10 mouse cellular contexts compared by ENCODE assay signal in genomic region chr6:63964735-63965134, GRCm38 (mm10).
DNase-seq lines count a peak whose midpoint lies in the region; ATAC-seq lines count a peak whose summit lies in the region.
"Had no signal": no experiment of that assay in that cellular context is flagged by ENCODE, and none has a peak within 500 bp of the region (broad histone marks: within the 10 kb centered on the region; RNA-seq: fewer than 3 reads in every experiment).

No protein-coding gene starts in this region.

- no peaks in the 10 kb centered on the region for H3K4me1 ChIP-seq in forebrain, embryonic 15.5 days
- H3K4me1 ChIP-seq in forebrain, embryonic 10.5 days, result no peaks in the 10 kb centered on the region
- peaks cover 13% of the 10 kb centered on the region for H3K4me1 ChIP-seq in midbrain, embryonic 16.5 days (ENCODE audit: control insufficient read depth, insufficient read depth, low read length)
- peaks cover 11% of the 10 kb centered on the region; the same call in 1 of the 2 replicates for H3K4me1 ChIP-seq in midbrain, embryonic 13.5 days (replicated peaks)
- peaks cover 14% of the 10 kb centered on the region for H3K4me1 ChIP-seq in neural tube, embryonic 12.5 days

- H3K9me3 ChIP-seq in forebrain, embryonic 15.5 days, result no peaks in the 10 kb centered on the region
- no peaks in the 10 kb centered on the region for H3K9me3 ChIP-seq in forebrain, embryonic 10.5 days
- H3K9me3 ChIP-seq in midbrain, embryonic 16.5 days (replicated peaks; ENCODE audit: control insufficient read depth, low read length, poor library complexity, severe bottlenecking), result no peaks in the 10 kb centered on the region
- H3K9me3 ChIP-seq in midbrain, embryonic 13.5 days, result no peaks in the 10 kb centered on the region
- no peaks in the 10 kb centered on the region for H3K9me3 ChIP-seq in neural tube, embryonic 12.5 days
- H3K9me3 ChIP-seq: forebrain, embryonic 12.5 days had no signal

- H3K36me3 ChIP-seq in forebrain, embryonic 15.5 days, result no peaks in the 10 kb centered on the region
- no peaks in the 10 kb centered on the region for H3K36me3 ChIP-seq in forebrain, embryonic 10.5 days (replicated peaks)
- H3K36me3 ChIP-seq in midbrain, embryonic 16.5 days (ENCODE audit: control insufficient read depth, insufficient read depth, low read length), result no peaks in the 10 kb centered on the region
- no peaks in the 10 kb centered on the region for H3K36me3 ChIP-seq in midbrain, embryonic 13.5 days
- H3K36me3 ChIP-seq in neural tube, embryonic 12.5 days, result no peaks in the 10 kb centered on the region
- H3K36me3 ChIP-seq: forebrain, embryonic 12.5 days had no signal

- H3K27ac ChIP-seq in forebrain, embryonic 15.5 days (replicated peaks), result no peak overlapping the region
- H3K27ac ChIP-seq in forebrain, embryonic 10.5 days, result no peak overlapping the region
- no peak overlapping the region for H3K27ac ChIP-seq in midbrain, embryonic 16.5 days (ENCODE audit: low read length)
- H3K27ac ChIP-seq in midbrain, embryonic 13.5 days, result no peak overlapping the region
- H3K27ac ChIP-seq in neural tube, embryonic 12.5 days, result no peak overlapping the region
- H3K27ac ChIP-seq: forebrain, embryonic 12.5 days had no signal

- DNase-seq in forebrain, embryonic 10.5 days (ENCODE audit: extremely low spot score, low spot score), result no peak
- peak; percentile 10 to 31 for DNase-seq in cerebellum, postnatal 36 days
- DNase-seq in gastrocnemius, postnatal 10 days, result no peak
- no peak for DNase-seq in adipocyte (ENCODE audit: low spot score)

- no peak overlapping the region for H3K4me3 ChIP-seq in forebrain, embryonic 15.5 days
- no peak overlapping the region for H3K4me3 ChIP-seq in forebrain, embryonic 10.5 days
- no peak overlapping the region for H3K4me3 ChIP-seq in midbrain, embryonic 16.5 days (ENCODE audit: low read depth, low read length)
- no peak overlapping the region for H3K4me3 ChIP-seq in midbrain, embryonic 13.5 days (replicated peaks)
- no peak overlapping the region for H3K4me3 ChIP-seq in neural tube, embryonic 12.5 days
- H3K4me3 ChIP-seq: forebrain, embryonic 12.5 days had no signal

- H3K9ac ChIP-seq in forebrain, embryonic 15.5 days (replicated peaks), result no peak overlapping the region
- no peak overlapping the region for H3K9ac ChIP-seq in midbrain, embryonic 16.5 days (ENCODE audit: low read depth, low read length)
- no peak overlapping the region for H3K9ac ChIP-seq in midbrain, embryonic 13.5 days (replicated peaks)
- no peak overlapping the region for H3K9ac ChIP-seq in neural tube, embryonic 12.5 days
- H3K9ac ChIP-seq: forebrain, embryonic 12.5 days had no signal

- peak; percentile 55; the same call in 1 of the 2 replicates for ATAC-seq in forebrain, embryonic 15.5 days (replicated peaks)
- peak; percentile 71; the same call in 1 of the 2 replicates for ATAC-seq in midbrain, embryonic 16.5 days
- ATAC-seq in midbrain, embryonic 13.5 days, result no peak
- peak; percentile 64 for ATAC-seq in neural tube, embryonic 12.5 days (ENCODE audit: low FRiP score, low read depth)
- ATAC-seq: intestine, postnatal 0 days had no signal

- no peak overlapping the region for H3K4me2 ChIP-seq in forebrain, embryonic 15.5 days (replicated peaks)
- H3K4me2 ChIP-seq in midbrain, embryonic 16.5 days (ENCODE audit: low read length), result no peak overlapping the region
- H3K4me2 ChIP-seq in midbrain, embryonic 13.5 days (replicated peaks), result no peak overlapping the region
- no peak overlapping the region for H3K4me2 ChIP-seq in neural tube, embryonic 12.5 days (replicated peaks)
- H3K4me2 ChIP-seq: forebrain, embryonic 12.5 days had no signal

- 25% methylated on average over 2 of the region's 2 CpGs for WGBS in forebrain, embryonic 15.5 days
- WGBS in forebrain, embryonic 10.5 days, result 93% methylated on average over 2 of the region's 2 CpGs
- WGBS in midbrain, embryonic 16.5 days, result 44% methylated on average over 2 of the region's 2 CpGs
- 61% methylated on average over 2 of the region's 2 CpGs for WGBS in midbrain, embryonic 13.5 days
- WGBS in neural tube, embryonic 12.5 days, result 13% methylated on average over 2 of the region's 2 CpGs

- H3K27me3 ChIP-seq in forebrain, embryonic 15.5 days, result no peaks in the 10 kb centered on the region
- H3K27me3 ChIP-seq in forebrain, embryonic 10.5 days (ENCODE audit: poor library complexity, severe bottlenecking), result no peaks in the 10 kb centered on the region
- no peaks in the 10 kb centered on the region for H3K27me3 ChIP-seq in midbrain, embryonic 16.5 days (ENCODE audit: control insufficient read depth, insufficient read depth, low read depth, low read length)
- no peaks in the 10 kb centered on the region for H3K27me3 ChIP-seq in midbrain, embryonic 13.5 days
- no peaks in the 10 kb centered on the region for H3K27me3 ChIP-seq in neural tube, embryonic 12.5 days (replicated peaks)
- H3K27me3 ChIP-seq: forebrain, embryonic 12.5 days had no signal

Comparison
In these comparisons a context has a peak if more than half of its experiments do, and no peak if none do; other contexts are left out.
1. DNase-seq: peak in cerebellum, postnatal 36 days (2 of 2); none in forebrain, embryonic 10.5 days (single experiment), gastrocnemius, postnatal 10 days (single experiment) and adipocyte (single experiment).